Mouse (Mus musculus) heart, embryonic 14.5 days (tissue): ENCODE results near the gene Wdr95. TPM values are rescaled to one million over a fixed set of nuclear protein-coding genes. Genes with fewer than 3 reads are reported as not detected.

Experiments used
- ATAC-seq: fragments of 200-750 bp; cut with Nextera tagmentation; 2 replicates; pipeline ENCODE4 v1.8.0; 2017; ENCODE audit warnings: low read depth, moderate TSS enrichment; ENCODE audit not compliant: insufficient number of reproducible peaks, insufficient read depth, low FRiP score
- H3K27ac ChIP-seq, 2 experiments: fragments of 200-500 bp in 1 of 2; fragments of 300-500 bp in 1 of 2; sonication (generic) in 1 of 2; replicated peaks in 1 of 2; 2 replicates each; pipeline ENCODE4 v1.5.1; 2012 to 2014; ENCODE audit warnings: low read depth in 2 of 2, low read length in 2 of 2, control low read depth in 1 of 2, mild to moderate bottlenecking in 1 of 2, mixed read lengths in 1 of 2; ENCODE audit not compliant: control insufficient read depth in 1 of 2, insufficient read depth in 1 of 2
- H3K27me3 ChIP-seq: fragments of 300-500 bp; sonication (generic); 2 replicates; pipeline ENCODE4 v1.6.1; 2014; ENCODE audit warnings: mild to moderate bottlenecking, low read length, control low read depth; ENCODE audit not compliant: control insufficient read depth, insufficient read depth
- H3K36me3 ChIP-seq: fragments of 300-500 bp; sonication (generic); 2 replicates; pipeline ENCODE4 v1.6.1; 2014; ENCODE audit warnings: mild to moderate bottlenecking, control low read depth, low read length, mixed read lengths; ENCODE audit not compliant: control insufficient read depth, insufficient read depth
- H3K4me1 ChIP-seq, 2 experiments: fragments of 200-500 bp in 1 of 2; fragments of 300-500 bp in 1 of 2; sonication (generic) in 1 of 2; 2 replicates each; pipeline ENCODE4 v1.6.1; 2012 to 2014; ENCODE audit warnings: low read length in 2 of 2, control low read depth in 1 of 2, mixed read lengths in 1 of 2; ENCODE audit not compliant: control insufficient read depth in 2 of 2, insufficient read depth in 2 of 2
- H3K4me2 ChIP-seq: fragments of 300-500 bp; sonication (generic); 2 replicates; pipeline ENCODE4 v1.6.1; 2014; ENCODE audit warnings: mild to moderate bottlenecking, low read length
- H3K4me3 ChIP-seq, 2 experiments: fragments of 200-500 bp in 1 of 2; fragments of 300-500 bp in 1 of 2; sonication (generic) in 1 of 2; 2 replicates each; pipeline ENCODE4 v1.5.1; 2012 to 2014; ENCODE audit warnings: low read length in 2 of 2, mild to moderate bottlenecking in 2 of 2, control low read depth in 1 of 2, low read depth in 1 of 2, moderate library complexity in 1 of 2; ENCODE audit not compliant: control insufficient read depth in 1 of 2, insufficient read depth in 1 of 2
- H3K9ac ChIP-seq: fragments of 300-500 bp; sonication (generic); 2 replicates; pipeline ENCODE4 v1.6.1; 2014; ENCODE audit warnings: mild to moderate bottlenecking, low read length
- H3K9me3 ChIP-seq: fragments of 300-500 bp; sonication (generic); 2 replicates; pipeline ENCODE4 v1.6.1; 2016; ENCODE audit warnings: low read length, control low read depth; ENCODE audit not compliant: control insufficient read depth
- WGBS: fragments of 180-500 bp; shearing (Covaris S2); extraction: QIAGEN DNeasy Blood & Tissue Kit; methylation state at CpG from one replicate; pipeline ENCODE4 v1.1.7; 2014; 5-methylcytosine and 5-hydroxymethylcytosine counted together
- polyA plus RNA-seq: library from polyadenylated mRNA; unstranded; fragments of >200 nt; fragmentation: Nextera tagmentation; extraction: Ambion mirVana; gene quantifications from 2 replicates; pipeline ENCODE4 v1.2.1, GENCODE M21; 2014

The Wdr95 gene
- not detected in 2 replicates for polyA plus RNA-seq

GRCm38 (mm10) chr5:149527999-149528729 lies at the start of gene Wdr95:
Gene Wdr95 (plus strand): TSS chr5:149528679.
- no peak for ATAC-seq
- 48% methylated on average over 29 of the region's 29 CpGs for WGBS
- Histone ChIP-seq H3K36me3 (no peaks in the 10 kb centered on the region), H3K4me3 (peak within 1 kb of the TSS; percentile 4 to 5; a peak in 1 of 4 replicates), H3K27ac (no peak within 1 kb of the TSS), H3K4me2 (peak within 1 kb of the TSS; percentile 53), H3K4me1 (peaks cover 17 to 21% of the 10 kb centered on the region in 2 experiments), H3K9me3 (0 out of 2 replicates have a peak, but pooled peaks cover 3% of the 10 kb centered on the region), H3K9ac (0 out of 2 replicates have a peak within 1 kb of the TSS, but pooled peaks have one; percentile 7), H3K27me3 (peaks cover 7% of the 10 kb centered on the region)

- H3K27me3 ChIP-seq = no peaks in the 10 kb centered on the region
- H3K4me2 ChIP-seq = no peak overlapping the region
- WGBS = 90% methylated on average over 7 of the region's 7 CpGs
- no peak overlapping the region for H3K9ac ChIP-seq
- H3K4me1 ChIP-seq = no peaks in the 10 kb centered on the region
- no peak overlapping the region for H3K4me3 ChIP-seq
- no peak for ATAC-seq
- no peak overlapping the region for H3K27ac ChIP-seq
- no peaks in the 10 kb centered on the region for H3K36me3 ChIP-seq
- no peaks in the 10 kb centered on the region for H3K9me3 ChIP-seq
Observed at GRCm38 (mm10) chr5:149481920-149482319, 46.6 kb upstream of the Wdr95 start.

GRCm38 (mm10) chr5:149483321-149484052 lies 45.0 kb upstream of the Wdr95 start:
- WGBS = 60% methylated on average over 12 of the region's 12 CpGs
- no peak overlapping the region for H3K27ac ChIP-seq
- no peak for ATAC-seq

GRCm38 (mm10) chr5:149484270-149484669 lies 44.2 kb upstream of the Wdr95 start:
- Histone ChIP-seq H3K27ac (no peak overlapping the region), H3K4me1 (peaks cover 0 to 3% of the 10 kb centered on the region in 2 experiments; a peak in 1 of 4 replicates), H3K4me2 (no peak overlapping the region), H3K36me3 (no peaks in the 10 kb centered on the region), H3K9ac (no peak overlapping the region), H3K4me3 (no peak overlapping the region), H3K9me3 (no peaks in the 10 kb centered on the region), H3K27me3 (no peaks in the 10 kb centered on the region)
- WGBS = 59% methylated on average over 12 of the region's 12 CpGs
- ATAC-seq = no peak

More at GRCm38 (mm10) chr5:149483321-149484052, 45.0 kb upstream of the Wdr95 start:
- H3K4me2 ChIP-seq = no peak overlapping the region
- H3K9ac ChIP-seq = no peak overlapping the region
- H3K4me3 ChIP-seq = no peak overlapping the region
- H3K9me3 ChIP-seq = no peaks in the 10 kb centered on the region
- H3K27me3 ChIP-seq = no peaks in the 10 kb centered on the region
- no peaks in the 10 kb centered on the region for H3K36me3 ChIP-seq
- peaks cover 0 to 1% of the 10 kb centered on the region in 2 experiments; a peak in 1 of 4 replicates for H3K4me1 ChIP-seq

GRCm38 (mm10) chr5:149485447-149485846 lies 43.0 kb upstream of the Wdr95 start:
- Histone ChIP-seq H3K9ac (no peak overlapping the region), H3K4me1 (peaks cover 0 to 3% of the 10 kb centered on the region in 2 experiments; a peak in 1 of 4 replicates), H3K36me3 (no peaks in the 10 kb centered on the region), H3K27me3 (no peaks in the 10 kb centered on the region), H3K4me2 (no peak overlapping the region), H3K4me3 (no peak overlapping the region), H3K9me3 (no peaks in the 10 kb centered on the region), H3K27ac (no peak overlapping the region)
- 83% methylated on average over 6 of the region's 6 CpGs for WGBS
- no peak for ATAC-seq

- 36% methylated on average over 11 of the region's 11 CpGs for WGBS
- peaks cover 2 to 3% of the 10 kb centered on the region in 2 experiments; a peak in 2 of 4 replicates for H3K4me1 ChIP-seq
- ATAC-seq = no peak; the same call in 1 of the 2 replicates
- no peak overlapping the region for H3K9ac ChIP-seq
- no peaks in the 10 kb centered on the region for H3K27me3 ChIP-seq
- H3K27ac ChIP-seq = no peak overlapping the region
- no peaks in the 10 kb centered on the region for H3K36me3 ChIP-seq
- no peak overlapping the region for H3K4me2 ChIP-seq
- H3K9me3 ChIP-seq = no peaks in the 10 kb centered on the region
- H3K4me3 ChIP-seq = no peak overlapping the region
Observed at GRCm38 (mm10) chr5:149488360-149489021, 40.0 kb upstream of the Wdr95 start.

- no peak for ATAC-seq
- no peak overlapping the region for H3K9ac ChIP-seq
- no peaks in the 10 kb centered on the region for H3K36me3 ChIP-seq
- H3K9me3 ChIP-seq = no peaks in the 10 kb centered on the region
- peaks cover 2 to 3% of the 10 kb centered on the region in 2 experiments; a peak in 2 of 4 replicates for H3K4me1 ChIP-seq
- H3K4me3 ChIP-seq = no peak overlapping the region
- no peaks in the 10 kb centered on the region for H3K27me3 ChIP-seq
- no peak overlapping the region for H3K27ac ChIP-seq
- H3K4me2 ChIP-seq = no peak overlapping the region
- WGBS = 80% methylated on average over 11 of the region's 11 CpGs
Observed at GRCm38 (mm10) chr5:149489136-149489535, 39.3 kb upstream of the Wdr95 start.
